Mouse (Mus musculus): ENCODE results near the gene Poldip3. TPM values are rescaled to one million over a fixed set of nuclear protein-coding genes. Genes with fewer than 3 reads are reported as not detected.
A peak's percentile ranks its signal among the peaks of the same experiment; 100 is the strongest.

The Poldip3 gene
- total and polyA plus RNA-seq, 3 experiments = 77.0 to 78.9 (median 77.2) TPM

GRCm38 (mm10) chr15:83095950-83096349 lies 53.2 kb downstream of the Poldip3 start:
- H3K27ac ChIP-seq (ENCODE audit: insufficient read depth, low read depth) = no peak overlapping the region
- peak; percentile 53 for DNase-seq (ENCODE audit: extremely low read depth)
- H3K4me2 ChIP-seq (ENCODE audit: insufficient read depth, low read depth, poor library complexity, severe bottlenecking) = no peak overlapping the region
- H3K9ac ChIP-seq (ENCODE audit: insufficient read depth, low read depth) = no peak overlapping the region
- H3K9me3 ChIP-seq (replicated peaks; ENCODE audit: low read length) = no peaks in the 10 kb centered on the region
- no peak overlapping the region for H3K4me3 ChIP-seq (replicated peaks in 1 of 3; ENCODE audit: low read depth in 2 of 3, low read length in 2 of 3, poor library complexity in 1 of 3)
- H3K79me2 ChIP-seq (replicated peaks; ENCODE audit: control insufficient read depth, extremely low read depth, insufficient read depth, poor library complexity, severe bottlenecking) = no peaks in the 10 kb centered on the region
- dilution Hi-C loops (cut with MboI; ENCODE audit: extremely low pct_ligation_motif_present, extremely low pct_unique_long_range_greater_than_20kb, low sequenced_read_pairs) (no loop called here), in situ Hi-C loops (cut with MboI; ENCODE audit: low pct_ligation_motif_present, low pct_unique_long_range_greater_than_20kb, low sequenced_read_pairs) (loop anchor here (25.0 kb wide), 1 partner anchor 834 kb away; the partner anchor contains the start of genes 1500009C09Rik and Sept3)
- no peaks in the 10 kb centered on the region for H3K27me3 ChIP-seq (replicated peaks)
- TF ChIP-seq ZMIZ1 (IDR thresholded peaks at IDR 0.05; ENCODE audit: low read depth, low read length) (no peak), TCF12 (IDR thresholded peaks at IDR 0.05; ENCODE audit: low read depth, low read length) (no peak), ZKSCAN1 (IDR thresholded peaks at IDR 0.05; ENCODE audit: borderline replicate concordance, low read depth, low read length) (no peak), ZC3H11A (IDR thresholded peaks at IDR 0.05; ENCODE audit: low read depth, low read length) (no peak), SMC3 (IDR thresholded peaks at IDR 0.05; ENCODE audit: low read depth, low read length) (peak; percentile 78), RAD21 (IDR thresholded peaks at IDR 0.05; ENCODE audit: low read depth, low read length) (peak; percentile 85), USF1 (IDR thresholded peaks at IDR 0.05; ENCODE audit: low read depth, low read length) (no peak), POLR2AphosphoS2 (IDR thresholded peaks at IDR 0.05; ENCODE audit: low read depth, low read length) (no peak), PAX5 (IDR thresholded peaks at IDR 0.05; ENCODE audit: low read length) (no peak), NRF1 (IDR thresholded peaks at IDR 0.05; ENCODE audit: low read depth, low read length) (no peak), CTCF (conservative IDR thresholded peaks at IDR 0.05 in 1 of 2, IDR thresholded peaks at IDR 0.05 in 1 of 2; ENCODE audit: low read depth in 2 of 2, low read length in 2 of 2) (peak; percentile 18 to 83; a peak in 2 of 4 replicates), MAX (IDR thresholded peaks at IDR 0.05; ENCODE audit: low read length) (no peak)
- peaks cover 0 to 34% of the 10 kb centered on the region in 2 experiments; a peak in 2 of 4 replicates for H3K4me1 ChIP-seq (ENCODE audit: control insufficient read depth in 1 of 2, insufficient read depth in 2 of 2)
- H3K36me3 ChIP-seq (replicated peaks in 1 of 2; ENCODE audit: control insufficient read depth in 1 of 2, insufficient read depth in 1 of 2, low read length in 1 of 2) = no peaks in the 10 kb centered on the region

DNA sequence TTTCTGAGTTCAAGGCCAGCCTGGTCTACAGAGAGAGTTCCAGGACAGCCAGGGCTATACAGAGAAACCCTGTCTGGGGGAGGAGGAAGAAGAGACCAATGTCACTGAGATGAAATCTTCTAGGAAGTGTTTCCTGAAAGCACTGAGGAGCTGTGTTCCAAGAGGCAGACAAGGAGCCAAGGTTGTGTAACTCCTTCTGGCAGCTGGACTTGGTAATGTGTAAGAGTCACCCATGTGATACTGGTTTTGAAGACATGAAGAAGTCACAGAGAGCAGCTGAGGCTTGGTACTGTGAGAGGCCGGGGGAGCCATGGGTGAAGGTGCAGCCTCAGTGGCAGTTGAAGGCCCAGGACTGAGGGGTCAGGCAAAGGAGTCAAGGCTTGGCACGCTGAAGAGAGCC lies 55.5 kb downstream of the Poldip3 start:
- no peak overlapping the region for H3K27ac ChIP-seq (ENCODE audit: insufficient read depth, low read depth)
- H3K4me2 ChIP-seq (ENCODE audit: insufficient read depth, low read depth, poor library complexity, severe bottlenecking) = no peak overlapping the region
- no peaks in the 10 kb centered on the region for H3K79me2 ChIP-seq (replicated peaks; ENCODE audit: control insufficient read depth, extremely low read depth, insufficient read depth, poor library complexity, severe bottlenecking)
- H3K9ac ChIP-seq (ENCODE audit: insufficient read depth, low read depth) = no peak overlapping the region
- in situ Hi-C loops (cut with MboI; ENCODE audit: low pct_ligation_motif_present, low pct_unique_long_range_greater_than_20kb, low sequenced_read_pairs) (loop anchor here (25.0 kb wide), 1 partner anchor 831 kb away; the partner anchor contains the start of genes 1500009C09Rik and Sept3), dilution Hi-C loops (cut with MboI; ENCODE audit: extremely low pct_ligation_motif_present, extremely low pct_unique_long_range_greater_than_20kb, low sequenced_read_pairs) (no loop called here)
- H3K4me3 ChIP-seq (replicated peaks in 1 of 3; ENCODE audit: low read depth in 2 of 3, low read length in 2 of 3, poor library complexity in 1 of 3) = no peak overlapping the region
- TF ChIP-seq MAZ (IDR thresholded peaks at IDR 0.05; ENCODE audit: low read depth, low read length) (no peak), IRF4 (IDR thresholded peaks at IDR 0.05; ENCODE audit: low read depth, low read length) (no peak), USF1 (IDR thresholded peaks at IDR 0.05; ENCODE audit: low read depth, low read length) (no peak), E2F4 (IDR thresholded peaks at IDR 0.05; ENCODE audit: insufficient replicate concordance, low read depth, low read length) (no peak), CTCF (conservative IDR thresholded peaks at IDR 0.05 in 1 of 2, IDR thresholded peaks at IDR 0.05 in 1 of 2; ENCODE audit: low read depth in 2 of 2, low read length in 2 of 2) (no peak), SIN3A (IDR thresholded peaks at IDR 0.05; ENCODE audit: low read length) (no peak), HCFC1 (IDR thresholded peaks at IDR 0.05; ENCODE audit: low read depth, low read length) (no peak), TBP (conservative IDR thresholded peaks at IDR 0.05; ENCODE audit: low read depth, low read length) (no peak), GABPA (IDR thresholded peaks at IDR 0.05; ENCODE audit: insufficient replicate concordance, low read depth, low read length) (no peak), ELF1 (IDR thresholded peaks at IDR 0.05; ENCODE audit: low read depth, low read length) (no peak), MEF2A (IDR thresholded peaks at IDR 0.05; ENCODE audit: borderline replicate concordance, low read depth, low read length) (no peak), NRF1 (IDR thresholded peaks at IDR 0.05; ENCODE audit: low read depth, low read length) (no peak), KAT2A (IDR thresholded peaks at IDR 0.05; ENCODE audit: insufficient replicate concordance, low read length) (no peak), JUN (IDR thresholded peaks at IDR 0.05; ENCODE audit: insufficient read depth, low read depth, low read length) (no peak), ZC3H11A (IDR thresholded peaks at IDR 0.05; ENCODE audit: low read depth, low read length) (no peak), USF2 (conservative IDR thresholded peaks at IDR 0.05; ENCODE audit: low read depth, low read length) (no peak), EP300 (IDR thresholded peaks at IDR 0.05; ENCODE audit: low read length) (no peak), ZMIZ1 (IDR thresholded peaks at IDR 0.05; ENCODE audit: low read depth, low read length) (no peak)
- H3K27me3 ChIP-seq (replicated peaks) = no peaks in the 10 kb centered on the region
- H3K36me3 ChIP-seq (replicated peaks in 1 of 2; ENCODE audit: control insufficient read depth in 1 of 2, insufficient read depth in 1 of 2, low read length in 1 of 2) = no peaks in the 10 kb centered on the region
- no peak for DNase-seq (ENCODE audit: extremely low read depth)
- H3K4me1 ChIP-seq (ENCODE audit: control insufficient read depth in 1 of 2, insufficient read depth in 2 of 2) = peaks cover 0 to 32% of the 10 kb centered on the region in 2 experiments; a peak in 2 of 4 replicates
- H3K9me3 ChIP-seq (replicated peaks; ENCODE audit: low read length) = no peaks in the 10 kb centered on the region

All from CH12.LX (cell line).